Mouse (Mus musculus) heart, embryonic 13.5 days (tissue): Measurements from ENCODE around the gene Sh3pxd2a. TPM values are rescaled to one million over a fixed set of nuclear protein-coding genes. Genes with fewer than 3 reads are reported as not detected.

ENCODE experiments used
- ATAC-seq: fragments of 200-750 bp; cut with Nextera tagmentation; 2 replicates; pipeline ENCODE4 v1.8.0; 2017; ENCODE audit warnings: moderate TSS enrichment; ENCODE audit not compliant: insufficient number of reproducible peaks, low FRiP score, low TSS enrichment; ENCODE audit errors: extremely low read depth
- H3K27ac ChIP-seq: fragments of 300-500 bp; sonication (generic); replicated peaks from 2 replicates; pipeline ENCODE4 v1.5.1; 2015; ENCODE audit warnings: moderate library complexity, mild to moderate bottlenecking, inconsistent platforms
- H3K27me3 ChIP-seq: fragments of 300-500 bp; sonication (generic); replicated peaks from 2 replicates; pipeline ENCODE4 v1.6.1; 2015; ENCODE audit warnings: mild to moderate bottlenecking, inconsistent platforms
- H3K36me3 ChIP-seq: fragments of 300-500 bp; sonication (generic); 2 replicates; pipeline ENCODE4 v1.6.1; 2015; ENCODE audit warnings: mild to moderate bottlenecking, inconsistent platforms
- H3K4me1 ChIP-seq: fragments of 300-500 bp; sonication (generic); 2 replicates; pipeline ENCODE4 v1.6.1; 2015; ENCODE audit warnings: inconsistent platforms
- H3K4me2 ChIP-seq: fragments of 300-500 bp; sonication (generic); 2 replicates; pipeline ENCODE4 v1.6.1; 2015; ENCODE audit warnings: inconsistent platforms, mild to moderate bottlenecking, moderate library complexity
- H3K4me3 ChIP-seq: fragments of 300-500 bp; sonication (generic); 2 replicates; pipeline ENCODE4 v1.5.1; 2015; ENCODE audit warnings: moderate library complexity, mild to moderate bottlenecking, inconsistent platforms
- H3K9ac ChIP-seq: fragments of 300-500 bp; sonication (generic); 2 replicates; pipeline ENCODE4 v1.6.1; 2015; ENCODE audit warnings: inconsistent platforms, mild to moderate bottlenecking, moderate library complexity
- H3K9me3 ChIP-seq: fragments of 300-500 bp; sonication (generic); 2 replicates; pipeline ENCODE4 v1.6.1; 2016; ENCODE audit warnings: inconsistent platforms
- WGBS: fragments of 180-500 bp; shearing (Covaris S2); methylation state at CpG from one replicate; pipeline ENCODE4 v1.1.7; 2015; ENCODE audit warnings: mixed read lengths; 5-methylcytosine and 5-hydroxymethylcytosine counted together
- polyA plus RNA-seq: library from polyadenylated mRNA; unstranded; fragments of >200 nt; fragmentation: Nextera tagmentation; extraction: Ambion mirVana; gene quantifications from 2 replicates; pipeline ENCODE4 v1.2.1, GENCODE M21; 2015

Gene Sh3pxd2a
- polyA plus RNA-seq, 1 experiment from 2014 or later = 5.7 TPM

DNA sequence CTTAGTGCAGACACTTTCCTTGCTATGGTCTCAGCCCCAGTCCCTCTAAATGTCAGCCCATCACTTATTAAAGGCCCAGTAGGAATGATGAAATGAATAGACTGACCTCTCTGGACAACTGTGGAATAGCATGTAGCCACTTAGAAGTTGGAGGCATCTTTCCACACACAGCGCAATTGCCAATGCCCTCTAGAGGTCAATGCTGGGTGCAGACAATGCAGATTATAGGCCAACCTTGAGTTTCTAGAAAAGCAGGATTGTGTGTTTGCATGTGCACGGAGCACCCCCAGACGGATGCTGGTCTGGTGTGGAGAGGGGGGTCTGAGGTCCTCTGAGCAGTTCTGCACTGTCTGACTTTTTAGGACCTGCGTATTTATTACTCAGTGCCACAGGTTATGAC is 39.4 kb upstream of the Sh3pxd2a start:
- no peak overlapping the region for H3K9ac ChIP-seq
- 67% methylated on average over 4 of the region's 4 CpGs for WGBS
- ATAC-seq = no peak

DNA sequence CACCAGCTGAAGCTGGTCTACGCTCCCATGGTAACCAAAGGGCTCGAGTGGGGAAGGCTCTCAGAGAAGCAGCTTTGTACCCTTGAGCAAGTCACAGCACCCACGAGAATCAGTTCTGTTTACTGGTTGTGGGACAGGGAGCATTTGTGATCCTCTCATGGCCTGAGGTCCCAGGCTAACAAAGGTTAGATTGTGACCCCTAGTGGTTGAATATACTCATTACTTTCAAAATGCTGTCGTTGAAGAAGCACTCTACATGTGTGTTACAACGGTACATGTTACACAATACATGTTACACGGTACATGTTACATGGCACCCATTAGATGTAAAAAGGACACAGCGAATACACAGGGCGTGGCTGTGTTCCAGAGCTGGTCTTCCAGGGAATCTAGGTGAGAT is 38.4 kb upstream of the Sh3pxd2a start:
- Histone ChIP-seq H3K9me3 (no peaks in the 10 kb centered on the region), H3K27ac (no peak overlapping the region), H3K4me1 (peaks cover 30% of the 10 kb centered on the region), H3K9ac (no peak overlapping the region), H3K27me3 (no peaks in the 10 kb centered on the region), H3K36me3 (peaks cover 20% of the 10 kb centered on the region), H3K4me3 (no peak overlapping the region), H3K4me2 (no peak overlapping the region)
- ATAC-seq = no peak
- 70% methylated on average over 8 of the region's 8 CpGs for WGBS

More for the DNA sequence above, 39.4 kb upstream of the Sh3pxd2a start:
- H3K4me2 ChIP-seq = no peak overlapping the region
- no peak overlapping the region for H3K4me3 ChIP-seq
- peaks cover 20% of the 10 kb centered on the region for H3K36me3 ChIP-seq
- H3K4me1 ChIP-seq = peaks cover 40% of the 10 kb centered on the region
- H3K27me3 ChIP-seq = no peaks in the 10 kb centered on the region
- H3K9me3 ChIP-seq = no peaks in the 10 kb centered on the region
- H3K27ac ChIP-seq = no peak overlapping the region

DNA sequence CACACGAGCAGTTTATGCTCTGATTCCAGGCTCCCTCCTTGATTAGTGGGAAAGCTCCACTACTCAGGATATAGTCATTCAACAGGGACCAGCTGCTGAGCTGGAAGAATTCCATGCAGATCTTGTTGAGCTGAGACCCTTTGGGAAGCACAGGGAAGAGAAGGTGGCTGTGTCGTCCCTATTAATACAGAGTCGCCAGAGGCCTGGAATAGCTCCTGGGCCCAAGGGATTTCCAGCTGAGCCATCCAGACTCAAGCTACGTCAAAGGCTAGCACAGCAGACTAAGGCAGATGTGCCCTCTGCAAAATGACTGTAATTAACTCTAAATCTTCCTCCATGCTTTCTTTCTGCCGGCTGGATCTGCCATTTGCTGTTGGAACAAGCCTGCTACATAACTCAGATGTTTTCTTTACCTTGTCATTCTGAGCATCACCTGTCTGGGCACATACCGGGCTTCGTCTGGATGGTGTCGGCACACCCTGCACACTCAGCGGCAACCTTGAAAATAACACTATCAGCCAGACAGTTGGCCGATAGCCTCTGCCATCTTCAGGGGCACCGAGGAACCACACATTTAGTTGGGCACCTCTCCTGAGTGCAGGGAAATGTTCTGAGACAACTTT is 36.3 kb upstream of the Sh3pxd2a start:
- no peaks in the 10 kb centered on the region for H3K9me3 ChIP-seq
- H3K4me3 ChIP-seq = no peak overlapping the region
- H3K9ac ChIP-seq = no peak overlapping the region
- H3K27ac ChIP-seq = no peak overlapping the region
- H3K27me3 ChIP-seq = no peaks in the 10 kb centered on the region
- 72% methylated on average over 11 of the region's 11 CpGs for WGBS
- H3K36me3 ChIP-seq = peaks cover 14% of the 10 kb centered on the region
- peaks cover 23% of the 10 kb centered on the region for H3K4me1 ChIP-seq
- ATAC-seq = no peak
- no peak overlapping the region for H3K4me2 ChIP-seq

DNA sequence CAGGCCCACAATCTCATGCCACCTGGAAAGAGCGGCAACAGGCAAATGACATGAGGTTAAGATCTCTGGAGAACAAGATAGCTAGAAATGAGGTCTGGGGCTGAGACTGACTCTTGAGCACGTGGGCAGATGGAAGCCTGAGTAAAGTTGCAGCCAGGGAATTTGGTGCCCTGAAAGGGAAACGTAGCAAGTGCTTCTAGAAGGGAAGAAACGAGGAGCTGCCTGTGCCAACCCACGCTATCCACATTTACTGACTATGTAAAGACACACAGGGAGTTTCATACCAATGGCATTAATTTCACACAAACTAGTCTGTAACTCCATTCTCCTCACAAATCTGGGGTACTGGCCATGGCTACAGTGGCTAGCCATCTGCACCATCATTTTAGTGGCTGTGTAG is 35.6 kb upstream of the Sh3pxd2a start:
- H3K4me1 ChIP-seq = peaks cover 23% of the 10 kb centered on the region
- H3K4me3 ChIP-seq = no peak overlapping the region
- no peak overlapping the region for H3K27ac ChIP-seq
- no peaks in the 10 kb centered on the region for H3K9me3 ChIP-seq
- 80% methylated on average over 5 of the region's 5 CpGs for WGBS
- H3K4me2 ChIP-seq = no peak overlapping the region
- no peaks in the 10 kb centered on the region for H3K27me3 ChIP-seq
- H3K9ac ChIP-seq = 0 out of 2 replicates have a peak overlapping the region, but pooled peaks have one; percentile 47
- ATAC-seq = no peak
- peaks cover 7% of the 10 kb centered on the region for H3K36me3 ChIP-seq

DNA sequence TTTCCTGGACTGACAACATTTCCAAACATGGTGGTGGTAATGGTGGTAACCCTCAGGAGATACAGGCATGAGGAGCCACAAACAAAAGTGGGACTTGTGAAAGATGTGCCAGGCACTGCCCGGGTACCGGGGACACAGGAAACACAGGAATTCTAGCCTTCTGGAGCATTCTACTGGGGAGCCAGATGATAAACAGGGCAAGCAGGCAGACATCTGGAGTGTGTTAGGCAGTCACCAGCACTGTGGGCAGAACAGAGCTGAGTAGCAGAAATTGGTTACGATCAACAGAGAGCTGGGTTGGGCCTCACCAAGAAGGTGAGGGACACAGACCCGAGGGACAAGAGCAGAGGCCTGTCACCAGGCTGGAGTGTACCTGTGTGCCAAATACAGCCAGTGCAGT is 34.7 kb upstream of the Sh3pxd2a start:
- Histone ChIP-seq H3K4me1 (peaks cover 24% of the 10 kb centered on the region), H3K9me3 (no peaks in the 10 kb centered on the region), H3K4me2 (no peak overlapping the region), H3K4me3 (no peak overlapping the region), H3K27ac (peak overlapping the region; percentile 28; the same call in 1 of the 2 replicates), H3K9ac (peak overlapping the region; percentile 47), H3K27me3 (no peaks in the 10 kb centered on the region), H3K36me3 (peaks cover 5% of the 10 kb centered on the region)
- WGBS = 32% methylated on average over 4 of the region's 4 CpGs
- no peak for ATAC-seq

DNA sequence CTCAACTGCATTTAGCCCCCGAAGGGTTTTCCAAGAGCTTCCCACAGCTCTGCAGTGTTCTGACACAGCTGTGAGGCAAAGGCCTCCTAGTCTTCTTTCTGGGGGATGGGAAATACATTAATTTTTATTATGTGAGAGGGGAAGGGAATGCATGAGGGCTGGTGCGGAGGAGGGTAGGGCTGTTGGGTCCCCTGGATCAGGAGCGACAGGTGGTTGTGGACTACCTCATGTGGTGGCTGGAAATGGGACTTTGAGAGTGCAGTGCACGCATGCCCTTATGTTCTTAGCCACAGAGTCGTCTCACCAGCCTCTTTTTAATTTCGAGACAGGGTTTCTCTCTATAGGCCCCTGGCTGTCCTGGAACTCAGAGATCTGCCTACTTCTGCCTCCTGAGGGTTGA is 33.5 kb upstream of the Sh3pxd2a start:
- WGBS = 88% methylated on average over 6 of the region's 6 CpGs
- Histone ChIP-seq H3K4me1 (peaks cover 36% of the 10 kb centered on the region), H3K36me3 (peaks cover 4% of the 10 kb centered on the region), H3K27ac (no peak overlapping the region), H3K9me3 (no peaks in the 10 kb centered on the region), H3K4me2 (no peak overlapping the region), H3K9ac (no peak overlapping the region), H3K27me3 (no peaks in the 10 kb centered on the region), H3K4me3 (no peak overlapping the region)
- no peak for ATAC-seq

DNA sequence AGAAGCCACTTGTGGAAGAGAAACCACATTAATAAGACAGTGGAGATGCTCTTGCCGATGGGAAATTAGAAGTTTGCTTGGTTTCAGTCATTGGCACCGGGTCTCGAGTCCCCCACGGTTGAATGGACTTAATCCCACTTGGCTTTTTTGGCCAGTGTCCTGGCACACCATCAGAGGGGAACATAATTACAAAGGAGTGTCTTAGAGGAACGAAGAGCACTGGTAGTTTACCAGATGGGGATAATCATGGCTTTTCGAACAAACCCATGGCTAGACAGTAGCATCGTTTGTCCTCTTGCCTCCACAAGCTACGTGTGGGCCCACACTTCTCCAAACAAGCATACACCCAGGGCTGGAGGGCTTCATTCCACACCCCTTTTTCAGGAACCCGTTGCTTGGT is 33.1 kb upstream of the Sh3pxd2a start:
- Histone ChIP-seq H3K9ac (no peak overlapping the region), H3K4me3 (no peak overlapping the region), H3K27ac (no peak overlapping the region), H3K36me3 (no peaks in the 10 kb centered on the region; the same call in none of the 2 replicates), H3K4me2 (no peak overlapping the region), H3K4me1 (peaks cover 39% of the 10 kb centered on the region), H3K27me3 (no peaks in the 10 kb centered on the region), H3K9me3 (no peaks in the 10 kb centered on the region)
- no peak for ATAC-seq
- WGBS = 82% methylated on average over 9 of the region's 9 CpGs

DNA sequence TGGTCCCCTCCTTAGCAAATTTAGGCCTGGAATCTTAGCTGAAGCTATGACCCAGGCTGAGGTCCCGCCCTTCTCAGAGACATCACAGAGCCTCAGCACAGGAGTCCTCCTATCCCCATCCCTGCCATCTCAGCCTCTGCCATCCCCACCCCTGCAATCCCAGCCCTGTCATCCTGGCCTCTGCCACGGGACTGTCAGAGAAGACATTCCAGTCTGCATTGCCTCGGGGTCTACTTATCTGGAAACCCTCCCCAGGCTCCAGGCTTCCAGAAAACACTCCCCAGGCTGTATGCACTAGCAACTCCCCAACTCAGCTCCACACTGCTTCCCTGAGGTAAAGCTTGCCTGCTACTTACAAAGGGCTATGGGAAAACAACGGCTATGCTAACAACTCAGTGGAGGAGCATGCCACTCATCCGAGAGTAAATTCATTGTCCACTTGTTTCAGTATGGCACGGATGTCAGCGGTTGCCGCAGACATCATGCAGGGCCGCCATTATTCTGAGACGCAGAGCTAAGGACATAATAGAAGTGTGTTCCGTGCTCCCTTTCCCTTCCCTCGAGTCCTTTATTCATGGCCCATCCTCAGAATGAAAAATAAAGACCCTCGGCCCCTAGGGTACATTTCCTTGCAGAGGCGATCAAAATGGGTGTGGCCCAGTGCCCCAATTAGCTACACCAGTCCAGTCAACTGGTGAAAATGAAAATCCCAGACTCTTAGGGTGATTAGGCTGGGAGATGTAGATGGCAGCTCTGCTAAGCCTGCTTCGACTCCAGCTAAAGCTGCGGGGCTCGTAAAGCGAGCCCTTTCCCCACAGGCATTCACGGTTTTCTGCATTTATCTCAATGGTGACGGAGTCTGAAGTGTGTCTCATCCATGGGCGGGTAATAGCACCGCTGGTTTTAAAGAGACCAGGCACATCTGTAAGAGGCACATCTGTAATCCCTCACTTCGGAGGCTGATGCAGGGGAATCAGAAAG is 29.1 kb upstream of the Sh3pxd2a start:
- Histone ChIP-seq H3K4me1 (peaks cover 29% of the 10 kb centered on the region), H3K27ac (no peak overlapping the region), H3K36me3 (no peaks in the 10 kb centered on the region), H3K4me3 (no peak overlapping the region), H3K4me2 (no peak overlapping the region), H3K9me3 (peaks cover 4% of the 10 kb centered on the region), H3K27me3 (no peaks in the 10 kb centered on the region), H3K9ac (no peak overlapping the region)
- ATAC-seq = no peak
- WGBS = 63% methylated on average over 23 of the region's 23 CpGs

DNA sequence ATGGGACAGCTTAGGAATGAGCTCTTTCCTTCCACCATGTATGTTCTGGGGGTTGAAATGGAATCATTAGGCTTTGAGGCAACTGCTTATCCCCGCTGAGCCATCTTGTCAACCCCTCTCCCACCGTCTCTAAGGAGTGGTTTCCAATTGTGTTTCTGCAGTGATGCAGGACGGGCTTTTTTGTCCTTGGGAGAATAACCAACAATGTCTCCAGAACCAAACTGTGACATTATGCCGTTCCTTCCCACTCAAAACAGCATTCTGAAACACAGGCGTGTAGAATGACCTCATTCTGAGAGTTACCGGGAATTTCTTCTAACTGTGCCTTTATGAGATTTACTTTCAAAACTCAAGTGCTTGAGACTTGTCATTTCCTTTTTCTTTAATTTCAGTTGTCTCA is 28.2 kb upstream of the Sh3pxd2a start:
- Histone ChIP-seq H3K36me3 (no peaks in the 10 kb centered on the region), H3K4me3 (no peak overlapping the region), H3K27me3 (no peaks in the 10 kb centered on the region), H3K9ac (no peak overlapping the region), H3K4me1 (peaks cover 31% of the 10 kb centered on the region), H3K9me3 (peaks cover 4% of the 10 kb centered on the region), H3K4me2 (no peak overlapping the region), H3K27ac (no peak overlapping the region)
- WGBS = 80% methylated on average over 6 of the region's 6 CpGs
- ATAC-seq = no peak

DNA sequence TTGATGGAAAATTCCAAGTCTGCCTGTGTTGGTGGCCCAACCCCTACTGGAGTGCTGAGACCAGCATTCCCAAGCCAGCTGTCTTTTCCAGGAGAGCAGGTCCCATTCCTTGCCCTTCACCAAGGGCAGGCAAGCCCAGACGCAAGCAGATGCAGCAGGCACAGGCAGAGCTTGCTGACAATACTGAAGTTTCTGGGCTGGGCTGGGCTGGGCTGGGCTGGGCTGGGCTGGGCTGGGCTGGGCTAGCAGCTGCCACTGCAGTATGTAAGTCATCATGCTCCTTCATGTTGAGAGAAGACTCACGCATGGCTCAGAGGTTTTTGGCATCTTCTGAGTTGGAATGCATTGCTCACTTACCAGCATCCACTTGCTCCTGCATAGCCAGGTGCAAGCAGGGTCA is 27.7 kb upstream of the Sh3pxd2a start:
- no peaks in the 10 kb centered on the region for H3K27me3 ChIP-seq
- peak overlapping the region; percentile 32; the same call in 1 of the 2 replicates for H3K27ac ChIP-seq
- no peak overlapping the region for H3K9ac ChIP-seq
- H3K4me2 ChIP-seq = no peak overlapping the region
- H3K36me3 ChIP-seq = no peaks in the 10 kb centered on the region
- no peak overlapping the region for H3K4me3 ChIP-seq
- ATAC-seq = no peak
- WGBS = 39% methylated on average over 2 of the region's 2 CpGs
- peaks cover 34% of the 10 kb centered on the region for H3K4me1 ChIP-seq
- H3K9me3 ChIP-seq = peaks cover 4% of the 10 kb centered on the region

DNA sequence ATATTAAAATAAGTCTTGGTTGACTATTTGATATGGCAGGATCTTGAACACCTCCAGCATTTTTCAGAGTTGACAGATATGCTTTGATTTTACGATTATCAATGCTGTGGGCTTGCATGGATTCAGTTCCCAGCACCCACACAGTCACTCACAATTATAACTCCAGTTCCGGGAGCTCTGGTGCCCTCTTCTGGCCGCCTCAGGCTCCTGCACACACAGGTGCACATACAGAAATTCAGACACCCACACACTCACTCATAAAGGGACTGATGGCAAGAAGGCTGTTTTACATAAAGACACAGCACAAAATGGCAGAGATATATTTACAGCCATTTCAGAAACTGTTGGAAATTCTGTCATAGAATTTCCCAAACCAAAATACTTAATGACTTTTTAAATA is 25.0 kb upstream of the Sh3pxd2a start:
- Histone ChIP-seq H3K9me3 (peaks cover 4% of the 10 kb centered on the region), H3K4me2 (no peak overlapping the region), H3K4me1 (peaks cover 52% of the 10 kb centered on the region), H3K36me3 (no peaks in the 10 kb centered on the region), H3K27ac (no peak overlapping the region), H3K9ac (no peak overlapping the region), H3K4me3 (no peak overlapping the region), H3K27me3 (no peaks in the 10 kb centered on the region)
- 81% methylated on average over 3 of the region's 3 CpGs for WGBS
- no peak for ATAC-seq
